Mouse (Mus musculus) bone marrow macrophage, adult 2 months (primary cell): ENCODE measurements around the gene Stk11ip.

Source experiments
- CTCF ChIP-seq: IDR thresholded peaks from 2 replicates; pipeline ENCODE4 v1.5.1; 2012; ENCODE audit warnings: low read depth, mild to moderate bottlenecking, low read length, moderate library complexity
- POLR2A ChIP-seq: IDR thresholded peaks from 2 replicates; pipeline ENCODE4 v1.6.1; 2012; ENCODE audit warnings: mild to moderate bottlenecking, low read depth, low read length, borderline replicate concordance

- TF ChIP-seq CTCF, result no peak
- 0 out of 2 replicates have a peak, but pooled peaks have one; percentile 68 for TF ChIP-seq POLR2A
These were observed at the start of gene Stk11ip for GRCm38 (mm10) chr1:75521321-75522031.
